Mouse (Mus musculus) adrenal gland, adult 18-20 months (tissue): ENCODE data around the gene Rexo1. TPM values are rescaled to one million over a fixed set of nuclear protein-coding genes. Genes with fewer than 3 reads are reported as not detected.
"Not testable (repeated sequence)": the region's sequence is repeated elsewhere in the genome, so short reads cannot be mapped to it uniquely, and the experiment has no call there.

ENCODE experiments used
- DNase-seq, 2 experiments: peaks; one replicate each; pipeline ENCODE4 v3.0.0; 2021 to 2022; ENCODE audit warnings: low spot score in 2 of 2
- long read RNA-seq, 2 experiments: library from polyadenylated mRNA; stranded (forward); transcript quantifications; one replicate each; pipeline ENCODE4 v2.0.0; 2021
- total RNA-seq, 2 experiments: library from RNA; stranded (reverse); gene quantifications; 1 replicate in 1 of 2; 2 replicates in 1 of 2; pipeline ENCODE4 v1.2.3; 2021

The Rexo1 gene
- 10 to 100 TPM; 32.9 to 48.4 TPM for total RNA-seq
- long read RNA-seq, experiment 1, full-length matches to known transcripts, result 15 of 40 reads
- long read RNA-seq, experiment 1, partial matches to known transcripts, result 11 of 40 reads
- long read RNA-seq, experiment 1, other reads (novel, unspliced or antisense), result 14 of 40 reads
- long read RNA-seq, experiment 2, full-length matches to known transcripts, result 3 of 45 reads
- long read RNA-seq, experiment 2, partial matches to known transcripts, result 26 of 45 reads
- long read RNA-seq, experiment 2, other reads (novel, unspliced or antisense), result 16 of 45 reads

- peak; percentile 88 to 89 for DNase-seq
Observed at GRCm38 (mm10) chr10:80561116-80561944, at the start of gene Rexo1. Rexo1 (minus strand) TSS chr10:80561560.

GRCm38 (mm10) chr10:80611024-80611423 is 49.7 kb upstream of the Rexo1 start:
- peak in 1 of 2 experiments; percentile 66 for DNase-seq

GRCm38 (mm10) chr10:80610116-80610785 is 48.9 kb upstream of the Rexo1 start:
- DNase-seq, result peak in 1 of 2 experiments; percentile 16

- peak in 1 of 2 experiments; percentile 18 for DNase-seq
Observed at GRCm38 (mm10) chr10:80609269-80609924, 48.0 kb upstream of the Rexo1 start.

- peak in 1 of 2 experiments; percentile 14 for DNase-seq
Observed at GRCm38 (mm10) chr10:80608435-80608834, 47.1 kb upstream of the Rexo1 start.

- DNase-seq, result peak in 1 of 2 experiments; percentile 16
Observed at GRCm38 (mm10) chr10:80606737-80607350, 45.5 kb upstream of the Rexo1 start.

- no peak for DNase-seq
Observed at GRCm38 (mm10) chr10:80606306-80606705, 44.9 kb upstream of the Rexo1 start.

- not testable (repeated sequence) for DNase-seq
Observed at GRCm38 (mm10) chr10:80605721-80606120, 44.4 kb upstream of the Rexo1 start, which contains the start of gene Gm49322. Gm49322 (plus strand) TSS chr10:80606021.

GRCm38 (mm10) chr10:80604988-80605387 is 43.6 kb upstream of the Rexo1 start:
- no peak for DNase-seq

GRCm38 (mm10) chr10:80604001-80604509 is 42.7 kb upstream of the Rexo1 start:
- no peak for DNase-seq

- DNase-seq, result no peak
Observed at GRCm38 (mm10) chr10:80603364-80603763, 42.0 kb upstream of the Rexo1 start.

GRCm38 (mm10) chr10:80602698-80603325 is 41.5 kb upstream of the Rexo1 start, which contains the start of the genes Scamp4 and Adat3:
Scamp4 (plus strand) TSS chr10:80602872.
Adat3 (plus strand) TSS chr10:80602880.
- DNase-seq, result peak; percentile 90 to 94

GRCm38 (mm10) chr10:80596318-80596717 is 35.0 kb upstream of the Rexo1 start:
- DNase-seq, result no peak

- peak; percentile 87 to 93 for DNase-seq
Observed at GRCm38 (mm10) chr10:80589879-80590854, 28.8 kb upstream of the Rexo1 start, which contains the start of gene Abhd17a. Abhd17a (minus strand) TSS chr10:80590341.

- peak in 1 of 2 experiments; percentile 25 for DNase-seq
Observed at GRCm38 (mm10) chr10:80589127-80589878, 27.9 kb upstream of the Rexo1 start.

- peak in 1 of 2 experiments; percentile 25 for DNase-seq
Observed at GRCm38 (mm10) chr10:80587305-80587657, 25.9 kb upstream of the Rexo1 start.
